Mouse (Mus musculus) heart, postnatal 0 days (tissue): ENCODE measurements around the gene Hoxa13. TPM values are rescaled to one million over a fixed set of nuclear protein-coding genes. Genes with fewer than 3 reads are reported as not detected.
A peak's percentile ranks its signal among the peaks of the same experiment; 100 is the strongest.

Experiments used
- ATAC-seq: fragments of 200-750 bp; cut with Nextera tagmentation; 2 replicates; pipeline ENCODE4 v1.8.0; 2017; ENCODE audit warnings: low read depth, moderate number of reproducible peaks, moderate library complexity; ENCODE audit not compliant: insufficient read depth
- DNase-seq: peaks from one replicate; pipeline ENCODE4 v3.0.0-alpha.2; 2016; ENCODE audit warnings: low spot score
- H3K27ac ChIP-seq: fragments of 300-500 bp; sonication (generic); 2 replicates; pipeline ENCODE4 v1.5.1; 2014; ENCODE audit warnings: low read depth, mild to moderate bottlenecking
- H3K27me3 ChIP-seq: fragments of 300-500 bp; sonication (generic); 2 replicates; pipeline ENCODE4 v1.6.1; 2014; ENCODE audit warnings: low read length, mixed read lengths; ENCODE audit not compliant: control insufficient read depth, insufficient read depth
- H3K36me3 ChIP-seq: fragments of 300-500 bp; sonication (generic); replicated peaks from 2 replicates; pipeline ENCODE4 v1.6.1; 2014; ENCODE audit warnings: low read length, mixed read lengths; ENCODE audit not compliant: control insufficient read depth, insufficient read depth
- H3K4me1 ChIP-seq: fragments of 300-500 bp; sonication (generic); 2 replicates; pipeline ENCODE4 v1.6.1; 2014; ENCODE audit warnings: antibody characterized with exemption; ENCODE audit not compliant: control insufficient read depth, insufficient read depth
- H3K4me2 ChIP-seq: fragments of 300-500 bp; sonication (generic); 2 replicates; pipeline ENCODE4 v1.6.1; 2014; ENCODE audit warnings: low read depth, mild to moderate bottlenecking, low read length, moderate library complexity
- H3K4me3 ChIP-seq: fragments of 300-500 bp; sonication (generic); 2 replicates; pipeline ENCODE4 v1.5.1; 2014; ENCODE audit warnings: low read depth, low read length
- H3K9ac ChIP-seq: fragments of 300-500 bp; sonication (generic); replicated peaks from 2 replicates; pipeline ENCODE4 v1.6.1; 2014; ENCODE audit warnings: low read depth, low read length, mixed read lengths
- H3K9me3 ChIP-seq: fragments of 300-500 bp; sonication (generic); replicated peaks from 2 replicates; pipeline ENCODE4 v1.6.1; 2016; ENCODE audit warnings: low read length; ENCODE audit not compliant: control insufficient read depth
- CTCF ChIP-seq: IDR thresholded peaks from 2 replicates; pipeline ENCODE4 v1.5.1; 2016; ENCODE audit warnings: antibody characterized with exemption, control low read depth, low read depth
- EP300 ChIP-seq: IDR thresholded peaks from 2 replicates; pipeline ENCODE4 v1.6.1; 2016; ENCODE audit warnings: antibody characterized with exemption, low read depth
- WGBS: fragments of 180-500 bp; shearing (Covaris S2); extraction: QIAGEN DNeasy Blood & Tissue Kit; methylation state at CpG from one replicate; pipeline ENCODE4 v1.1.7; 2014; 5-methylcytosine and 5-hydroxymethylcytosine counted together
- polyA plus RNA-seq: library from polyadenylated mRNA; unstranded; fragments of >200 nt; fragmentation: Nextera tagmentation; extraction: Ambion mirVana; gene quantifications from 2 replicates; pipeline ENCODE4 v1.2.1, GENCODE M21; 2015
- total RNA-seq: library from RNA; depleted of rRNA; stranded (reverse); fragments of >200 nt; gene quantifications from 2 replicates; pipeline ENCODE4 v1.2.3, GENCODE M21; 2014; ENCODE audit warnings: low replicate concordance

Hoxa13 gene
- total and polyA plus RNA-seq, 2 experiments from 2014 or later, result not detected

- TF ChIP-seq CTCF (no peak), EP300 (no peak)
- Histone ChIP-seq H3K27me3 (peaks cover 99% of the 10 kb centered on the region), H3K36me3 (no peaks in the 10 kb centered on the region), H3K27ac (no peak overlapping the region), H3K4me3 (peak overlapping the region; percentile 32), H3K4me2 (peak overlapping the region; percentile 43), H3K4me1 (no peaks in the 10 kb centered on the region), H3K9me3 (no peaks in the 10 kb centered on the region), H3K9ac (no peak overlapping the region)
- WGBS, result 3% methylated on average over 22 of the region's 22 CpGs
- ATAC-seq, result no peak
- DNase-seq, result no peak
Measured at GRCm38 (mm10) chr6:52212556-52213118, 48.0 kb downstream of the Hoxa13 start.

DNA sequence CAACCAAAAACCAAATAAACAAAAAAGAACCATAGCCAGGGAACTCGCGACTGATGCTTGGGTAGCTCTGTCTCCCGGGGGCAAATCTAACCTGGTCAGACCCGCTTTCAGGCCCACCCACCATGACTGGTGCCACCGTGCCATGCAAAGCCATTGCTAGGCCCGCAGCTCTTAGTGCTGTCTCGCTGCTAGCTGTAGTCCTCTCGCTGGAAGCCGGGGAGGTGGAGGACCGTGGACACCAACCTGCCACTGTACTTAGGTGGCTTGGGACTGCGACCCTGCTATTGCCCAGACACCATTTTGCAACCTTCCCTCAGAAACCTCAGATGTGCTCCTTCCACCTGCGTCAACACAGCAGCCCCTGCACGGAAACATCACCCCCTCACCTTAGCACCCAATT, 48.7 kb downstream of the Hoxa13 start:
- no peaks in the 10 kb centered on the region for H3K36me3 ChIP-seq
- ATAC-seq, result no peak
- H3K4me3 ChIP-seq, result peak overlapping the region; percentile 17
- H3K9ac ChIP-seq, result no peak overlapping the region
- no peak for DNase-seq
- WGBS, result 5% methylated on average over 13 of the region's 13 CpGs
- peaks cover 99% of the 10 kb centered on the region for H3K27me3 ChIP-seq
- TF ChIP-seq EP300 (no peak), CTCF (no peak)
- no peak overlapping the region for H3K27ac ChIP-seq
- peak overlapping the region; percentile 43 for H3K4me2 ChIP-seq
- H3K9me3 ChIP-seq, result no peaks in the 10 kb centered on the region
- no peaks in the 10 kb centered on the region for H3K4me1 ChIP-seq

DNA sequence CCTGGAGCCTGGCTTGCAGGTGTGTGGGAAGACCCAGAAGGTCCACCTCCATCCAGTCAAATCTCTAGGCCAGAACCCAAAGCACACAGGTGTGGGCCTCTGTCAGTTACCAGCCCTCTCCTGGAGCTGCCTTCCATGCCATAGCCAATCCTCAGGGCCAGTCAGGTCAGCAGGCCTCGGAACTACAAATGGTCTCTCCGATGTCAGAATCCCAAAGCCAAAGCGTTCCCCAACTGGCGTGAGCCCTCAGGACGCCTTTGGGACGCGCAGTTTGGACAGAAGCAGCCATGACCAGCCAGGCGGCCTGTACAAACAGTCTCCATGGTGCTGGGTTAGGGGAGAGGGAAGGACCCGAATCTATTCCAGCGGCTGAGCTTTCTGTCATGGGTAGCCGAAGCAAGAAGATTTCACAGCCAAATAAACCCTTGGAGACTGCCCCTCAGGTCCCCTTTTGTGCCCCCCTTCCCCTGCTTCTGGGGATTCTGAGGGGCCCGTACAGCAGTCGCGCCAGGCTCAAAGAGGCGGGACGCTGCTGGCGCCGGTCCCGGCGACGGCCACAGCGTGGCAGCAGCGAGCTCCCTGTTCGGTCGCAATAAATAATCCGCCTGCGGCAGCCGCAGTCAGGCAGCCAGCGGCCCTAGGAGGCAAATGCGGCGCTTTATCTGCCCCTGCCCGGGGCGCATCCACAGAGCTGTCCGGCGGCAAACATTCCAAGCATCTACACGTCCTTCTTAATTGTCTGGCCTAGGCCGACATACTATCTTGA, 49.3 kb downstream of the Hoxa13 start:
- ATAC-seq (peak; percentile 68), DNase-seq (peak; percentile 71)
- Histone ChIP-seq H3K9ac (no peak overlapping the region), H3K27me3 (peaks cover 99% of the 10 kb centered on the region), H3K36me3 (no peaks in the 10 kb centered on the region), H3K4me2 (peak overlapping the region; percentile 43), H3K4me3 (peak overlapping the region; percentile 17), H3K9me3 (no peaks in the 10 kb centered on the region), H3K4me1 (no peaks in the 10 kb centered on the region), H3K27ac (no peak overlapping the region)
- TF ChIP-seq CTCF (peak; percentile 64), EP300 (no peak)
- WGBS, result 3% methylated on average over 37 of the region's 37 CpGs

DNA sequence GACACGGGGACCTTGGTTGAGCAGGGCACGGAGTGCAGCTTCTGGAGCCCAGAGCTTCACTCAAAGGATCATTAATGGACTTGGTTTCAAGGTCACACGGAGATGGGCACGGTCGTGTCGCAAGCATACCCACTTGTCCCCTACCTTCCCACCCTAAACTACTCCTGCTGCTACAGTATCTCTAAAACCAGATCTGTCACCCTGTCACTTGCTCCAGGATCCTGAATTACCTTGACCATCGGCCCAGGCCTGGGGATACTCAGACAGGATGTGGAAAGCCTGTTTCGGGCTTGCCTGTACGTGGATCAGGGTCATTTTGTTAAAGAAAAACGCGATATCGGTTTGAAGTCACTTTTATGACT, 51.0 kb downstream of the Hoxa13 start:
- Histone ChIP-seq H3K4me1 (no peaks in the 10 kb centered on the region), H3K4me2 (no peak overlapping the region), H3K4me3 (no peak overlapping the region), H3K9ac (no peak overlapping the region), H3K27me3 (peaks cover 99% of the 10 kb centered on the region), H3K27ac (no peak overlapping the region), H3K9me3 (no peaks in the 10 kb centered on the region), H3K36me3 (no peaks in the 10 kb centered on the region)
- WGBS, result 8% methylated on average over 12 of the region's 12 CpGs
- ATAC-seq (no peak), DNase-seq (no peak)
- TF ChIP-seq EP300 (no peak), CTCF (no peak)

- Histone ChIP-seq H3K27ac (no peak overlapping the region), H3K4me2 (peak overlapping the region; percentile 49), H3K9me3 (no peaks in the 10 kb centered on the region), H3K27me3 (peaks cover 99% of the 10 kb centered on the region), H3K4me3 (peak overlapping the region; percentile 33), H3K4me1 (no peaks in the 10 kb centered on the region), H3K9ac (no peak overlapping the region), H3K36me3 (no peaks in the 10 kb centered on the region)
- no peak for ATAC-seq
- TF ChIP-seq CTCF (no peak), EP300 (no peak)
- WGBS, result 13% methylated on average over 17 of the region's 18 CpGs
- DNase-seq, result no peak
Measured at GRCm38 (mm10) chr6:52208868-52209684, 51.6 kb downstream of the Hoxa13 start.
